Mouse (Mus musculus): ENCODE results near the gene Alk.

- TF ChIP-seq CTCF (IDR thresholded peaks at IDR 0.05; ENCODE audit: insufficient read depth, low read depth, low read length) (no peak), POLR2A (IDR thresholded peaks at IDR 0.05; ENCODE audit: insufficient read depth, low read depth, low read length) (no peak)
Observed at GRCm38 (mm10) chr17:72043001-72043666, 561.3 kb downstream of the Alk start.
